Mouse (Mus musculus) gastrocnemius, adult 18-20 months (tissue): ENCODE measurements around the gene Zmynd8. TPM values are rescaled to one million over a fixed set of nuclear protein-coding genes. Genes with fewer than 3 reads are reported as not detected.

Experiments used
- DNase-seq: peaks from one replicate; pipeline ENCODE4 v3.0.0; 2021; ENCODE audit warnings: low spot score
- total RNA-seq, 2 experiments: library from RNA; stranded (reverse); gene quantifications; 2 replicates each; pipeline ENCODE4 v1.2.3; 2021

The Zmynd8 gene
- total RNA-seq, 2 experiments from 2014 or later, result 16.4 to 17.2 TPM

- DNase-seq, result no peak
Measured at GRCm38 (mm10) chr2:165860447-165860846, 38.4 kb downstream of the Zmynd8 start.

GRCm38 (mm10) chr2:165858453-165859384 lies 40.1 kb downstream of the Zmynd8 start:
- DNase-seq, result peak; percentile 73

- DNase-seq, result peak; percentile 67
Measured at GRCm38 (mm10) chr2:165857841-165858426, 40.9 kb downstream of the Zmynd8 start.

- DNase-seq, result no peak
Measured at GRCm38 (mm10) chr2:165857395-165857831, 41.4 kb downstream of the Zmynd8 start.

GRCm38 (mm10) chr2:165856611-165857200 lies 42.1 kb downstream of the Zmynd8 start:
- DNase-seq, result no peak

- DNase-seq, result peak; percentile 86
Measured at GRCm38 (mm10) chr2:165855641-165856301, 43.0 kb downstream of the Zmynd8 start.

GRCm38 (mm10) chr2:165854207-165854968 lies 44.4 kb downstream of the Zmynd8 start:
- DNase-seq, result no peak

- no peak for DNase-seq
Measured at GRCm38 (mm10) chr2:165852896-165853633, 45.8 kb downstream of the Zmynd8 start.

GRCm38 (mm10) chr2:165852453-165852852 lies 46.4 kb downstream of the Zmynd8 start:
- DNase-seq, result no peak

- no peak for DNase-seq
Measured at GRCm38 (mm10) chr2:165851811-165852415, 46.9 kb downstream of the Zmynd8 start.

GRCm38 (mm10) chr2:165850826-165851225 lies 48.0 kb downstream of the Zmynd8 start:
- no peak for DNase-seq

- peak; percentile 71 for DNase-seq
Measured at GRCm38 (mm10) chr2:165849129-165849528, 49.7 kb downstream of the Zmynd8 start.

GRCm38 (mm10) chr2:165846787-165847186 lies 52.0 kb downstream of the Zmynd8 start:
- DNase-seq, result no peak

GRCm38 (mm10) chr2:165845490-165845889 lies 53.3 kb downstream of the Zmynd8 start:
- DNase-seq, result no peak

- no peak for DNase-seq
Measured at GRCm38 (mm10) chr2:165843350-165843749, 55.5 kb downstream of the Zmynd8 start.

GRCm38 (mm10) chr2:165842241-165842640 lies 56.6 kb downstream of the Zmynd8 start:
- no peak for DNase-seq

GRCm38 (mm10) chr2:165841805-165842204 lies 57.0 kb downstream of the Zmynd8 start:
- DNase-seq, result no peak

- DNase-seq, result no peak
Measured at GRCm38 (mm10) chr2:165840852-165841251, 58.0 kb downstream of the Zmynd8 start.

- no peak for DNase-seq
Measured at GRCm38 (mm10) chr2:165839317-165839652, 59.5 kb downstream of the Zmynd8 start.
